Mouse (Mus musculus) CH12.LX (cell line): Measurements from ENCODE around the gene Cd3e. TPM values are rescaled to one million over a fixed set of nuclear protein-coding genes. Genes with fewer than 3 reads are reported as not detected.

ENCODE experiments used
- DNase-seq: peaks from one replicate; pipeline ENCODE4 v3.0.0-alpha.2; 2013; ENCODE audit errors: extremely low read depth
- H3K27ac ChIP-seq: 2 replicates; pipeline ENCODE4 v1.5.1; 2012; ENCODE audit warnings: low read depth, mild to moderate bottlenecking, control low read depth, moderate library complexity; ENCODE audit not compliant: insufficient read depth
- H3K27me3 ChIP-seq: replicated peaks from 2 replicates; pipeline ENCODE3; 2012; ENCODE audit warnings: inconsistent platforms
- H3K36me3 ChIP-seq, 2 experiments: replicated peaks in 1 of 2; 2 replicates each; pipeline versions ENCODE3 to v1.6.1; 2012; ENCODE audit warnings: inconsistent platforms in 1 of 2, low read length in 1 of 2, mild to moderate bottlenecking in 1 of 2, mixed read lengths in 1 of 2, moderate library complexity in 1 of 2; ENCODE audit not compliant: control insufficient read depth in 1 of 2, insufficient read depth in 1 of 2
- H3K4me1 ChIP-seq, 2 experiments: 2 replicates each; pipeline ENCODE4 v1.6.1; 2012; ENCODE audit warnings: inconsistent platforms in 1 of 2, moderate library complexity in 1 of 2; ENCODE audit not compliant: insufficient read depth in 2 of 2, control insufficient read depth in 1 of 2
- H3K4me2 ChIP-seq: 2 replicates; pipeline ENCODE4 v1.6.1; 2012; ENCODE audit warnings: low read depth, mild to moderate bottlenecking, control low read depth; ENCODE audit not compliant: poor library complexity, insufficient read depth, severe bottlenecking
- H3K4me3 ChIP-seq, 3 experiments: fragments of 150-350 bp in 1 of 3; sonication (generic) in 1 of 3; replicated peaks in 1 of 3; 2 replicates each; pipeline versions ENCODE3 to v1.5.1; 2011 to 2012; ENCODE audit warnings: low read depth in 2 of 3, low read length in 2 of 3, mild to moderate bottlenecking in 2 of 3, moderate library complexity in 2 of 3, control low read depth in 1 of 3, improper control_type of control experiment in 1 of 3, inconsistent platforms in 1 of 3, mixed read lengths in 1 of 3; ENCODE audit not compliant: poor library complexity in 1 of 3
- H3K79me2 ChIP-seq: replicated peaks from 2 replicates; pipeline ENCODE4 v1.6.1; 2012; ENCODE audit warnings: mild to moderate bottlenecking, moderate library complexity; ENCODE audit not compliant: control insufficient read depth, poor library complexity, insufficient read depth, severe bottlenecking; ENCODE audit errors: extremely low read depth
- H3K9ac ChIP-seq: 2 replicates; pipeline ENCODE4 v1.6.1; 2012; ENCODE audit warnings: low read depth, mild to moderate bottlenecking, control low read depth, moderate library complexity; ENCODE audit not compliant: insufficient read depth
- H3K9me3 ChIP-seq: replicated peaks from 2 replicates; pipeline ENCODE3; 2012; ENCODE audit warnings: low read length, inconsistent platforms, mixed read lengths
- BHLHE40 ChIP-seq: IDR thresholded peaks from 2 replicates; pipeline ENCODE4 v1.6.1; 2011; ENCODE audit warnings: mild to moderate bottlenecking, low read depth, low read length, improper control_type of control experiment
- CTCF ChIP-seq, 2 experiments: IDR thresholded peaks in 1 of 2; conservative IDR thresholded peaks in 1 of 2; 2 replicates each; pipeline ENCODE4 v1.5.1; 2011 to 2012; ENCODE audit warnings: low read depth in 2 of 2, low read length in 2 of 2, improper control_type of control experiment in 1 of 2, inconsistent platforms in 1 of 2, mild to moderate bottlenecking in 1 of 2, moderate library complexity in 1 of 2
- JUN ChIP-seq: IDR thresholded peaks from 2 replicates; pipeline ENCODE4 v1.6.1; 2011; ENCODE audit warnings: low read depth, mild to moderate bottlenecking, low read length, improper control_type of control experiment, moderate library complexity; ENCODE audit not compliant: insufficient read depth
- MAX ChIP-seq: IDR thresholded peaks from 2 replicates; pipeline ENCODE4 v1.6.1; 2011; ENCODE audit warnings: low read length, improper control_type of control experiment
- MEF2A ChIP-seq: IDR thresholded peaks from 2 replicates; pipeline ENCODE4 v1.6.1; 2014; ENCODE audit warnings: low read depth, mild to moderate bottlenecking, inconsistent platforms, low read length, improper control_type of control experiment, borderline replicate concordance
- MYC ChIP-seq: IDR thresholded peaks from 2 replicates; pipeline ENCODE4 v1.6.1; 2011; ENCODE audit warnings: low read depth, mild to moderate bottlenecking, improper control_type of control experiment, low read length
- RCOR1 ChIP-seq: conservative IDR thresholded peaks from 2 replicates; pipeline ENCODE4 v1.6.1; 2012; ENCODE audit warnings: low read depth, mild to moderate bottlenecking, inconsistent platforms, low read length, improper control_type of control experiment
- TBP ChIP-seq: conservative IDR thresholded peaks from 2 replicates; pipeline ENCODE4 v1.6.1; 2011; ENCODE audit warnings: low read depth, low read length, improper control_type of control experiment
- UBTF ChIP-seq: IDR thresholded peaks from 2 replicates; pipeline ENCODE4 v1.6.1; 2012; ENCODE audit warnings: low read depth, mild to moderate bottlenecking, inconsistent platforms, low read length, improper control_type of control experiment, moderate library complexity
- USF1 ChIP-seq: IDR thresholded peaks from 2 replicates; pipeline ENCODE4 v1.6.1; 2014; ENCODE audit warnings: low read depth, mild to moderate bottlenecking, inconsistent platforms, low read length, improper control_type of control experiment
- USF2 ChIP-seq: conservative IDR thresholded peaks from 2 replicates; pipeline ENCODE4 v1.6.1; 2011; ENCODE audit warnings: low read depth, low read length, improper control_type of control experiment
- ZC3H11A ChIP-seq: IDR thresholded peaks from 2 replicates; pipeline ENCODE4 v1.6.1; 2012; ENCODE audit warnings: low read depth, mild to moderate bottlenecking, inconsistent platforms, low read length, improper control_type of control experiment
- ZKSCAN1 ChIP-seq: IDR thresholded peaks from 2 replicates; pipeline ENCODE4 v1.6.1; 2012; ENCODE audit warnings: low read depth, inconsistent platforms, low read length, improper control_type of control experiment, borderline replicate concordance
- ZMIZ1 ChIP-seq: IDR thresholded peaks from 2 replicates; pipeline ENCODE4 v1.6.1; 2012; ENCODE audit warnings: low read depth, mild to moderate bottlenecking, inconsistent platforms, low read length, improper control_type of control experiment
- ZNF384 ChIP-seq: IDR thresholded peaks from 2 replicates; pipeline ENCODE4 v1.6.1; 2012; ENCODE audit warnings: low read depth, low read length, improper control_type of control experiment, inconsistent platforms
- dilution Hi-C: fragments of 300-500 bp; cut with MboI; formaldehyde crosslinking; loops from 2 replicates; pipeline ENCODE4 v1.14.3; 2020; ENCODE audit warnings: low sequenced_read_pairs; ENCODE audit not compliant: extremely low pct_unique_long_range_greater_than_20kb, extremely low pct_ligation_motif_present
- in situ Hi-C: fragments of 300-500 bp; cut with MboI; formaldehyde crosslinking; loops from 3 replicates; pipeline ENCODE4 v1.14.3; 2019; ENCODE audit warnings: low sequenced_read_pairs, low pct_ligation_motif_present, low pct_unique_long_range_greater_than_20kb, mixed read lengths
- polyA plus RNA-seq: library from polyadenylated mRNA; unstranded; fragments of >175 nt; gene quantifications from 2 replicates; pipeline ENCODE4 v1.2.1, GENCODE M21; 2012; ENCODE audit warnings: low read depth; ENCODE audit not compliant: insufficient read length
- total RNA-seq, 2 experiments: library from RNA; depleted of rRNA; stranded (reverse); fragments of 300-350 nt in 1 of 2; fragments of >200 nt in 1 of 2; gene quantifications; 2 replicates each; pipeline ENCODE4 v1.2.3; 2012 to 2014

The Cd3e gene
- total and polyA plus RNA-seq, 3 experiments, result not detected

GRCm38 (mm10) chr9:45042947-45043346, 33.5 kb upstream of the Cd3e start:
- peak overlapping the region; percentile 17; the same call in 1 of the 2 replicates for H3K4me2 ChIP-seq
- H3K79me2 ChIP-seq, result no peaks in the 10 kb centered on the region
- H3K9me3 ChIP-seq, result no peaks in the 10 kb centered on the region
- peaks cover 30 to 55% of the 10 kb centered on the region in 2 experiments for H3K4me1 ChIP-seq
- no peak overlapping the region for H3K27ac ChIP-seq
- H3K9ac ChIP-seq, result no peak overlapping the region
- dilution Hi-C loops, result no loop called here
- no peaks in the 10 kb centered on the region for H3K27me3 ChIP-seq
- no peak for DNase-seq
- H3K4me3 ChIP-seq, result no peak overlapping the region
- in situ Hi-C loops, result no loop called here
- H3K36me3 ChIP-seq, result no peaks in the 10 kb centered on the region
- TF ChIP-seq MAX (peak; percentile 83), TBP (no peak), MYC (peak; percentile 69; the same call in 1 of the 2 replicates), ZMIZ1 (no peak), USF1 (peak; percentile 61), USF2 (peak; percentile 50), JUN (no peak), BHLHE40 (peak; percentile 43; the same call in 1 of the 2 replicates)

GRCm38 (mm10) chr9:45042056-45042720, 32.8 kb upstream of the Cd3e start:
- dilution Hi-C loops (no loop called here), in situ Hi-C loops (no loop called here)
- no peak overlapping the region for H3K4me2 ChIP-seq
- no peaks in the 10 kb centered on the region for H3K36me3 ChIP-seq
- no peak overlapping the region for H3K27ac ChIP-seq
- no peak overlapping the region for H3K4me3 ChIP-seq
- H3K79me2 ChIP-seq, result no peaks in the 10 kb centered on the region
- TF ChIP-seq UBTF (no peak), USF1 (no peak), ZKSCAN1 (no peak), BHLHE40 (no peak), ZNF384 (no peak), ZMIZ1 (no peak), CTCF (conservative IDR thresholded peaks at IDR 0.05 in 1 of 2, IDR thresholded peaks at IDR 0.05 in 1 of 2; ENCODE audit: low read depth in 2 of 2, low read length in 2 of 2) (no peak), RCOR1 (no peak), MEF2A (no peak), ZC3H11A (no peak)
- H3K9ac ChIP-seq, result no peak overlapping the region
- DNase-seq, result no peak
- no peaks in the 10 kb centered on the region for H3K27me3 ChIP-seq
- H3K9me3 ChIP-seq, result no peaks in the 10 kb centered on the region
- peaks cover 35 to 62% of the 10 kb centered on the region in 2 experiments for H3K4me1 ChIP-seq
